Mouse (Mus musculus) inflammation-experienced regulatory T-cells, adult 6 months (primary cell): Measurements from ENCODE around the gene 3110001I22Rik. TPM values are rescaled to one million over a fixed set of nuclear protein-coding genes. Genes with fewer than 3 reads are reported as not detected.
A peak's percentile ranks its signal among the peaks of the same experiment; 100 is the strongest.
"Not testable (repeated sequence)": the region's sequence is repeated elsewhere in the genome, so short reads cannot be mapped to it uniquely, and the experiment has no call there.

Experiments
- ATAC-seq: one replicate; pipeline ENCODE4 v1.8.0; 2017
- polyA plus RNA-seq, 3 experiments: library from polyadenylated mRNA; unstranded; fragments of 100-300 nt; shearing (Covaris generic); gene quantifications; one replicate each; pipeline ENCODE4 v1.2.1; 2017

Gene 3110001I22Rik
- polyA plus RNA-seq, result 1 to 10 TPM; 7.5 to 9.0 (median 8.4) TPM

DNA sequence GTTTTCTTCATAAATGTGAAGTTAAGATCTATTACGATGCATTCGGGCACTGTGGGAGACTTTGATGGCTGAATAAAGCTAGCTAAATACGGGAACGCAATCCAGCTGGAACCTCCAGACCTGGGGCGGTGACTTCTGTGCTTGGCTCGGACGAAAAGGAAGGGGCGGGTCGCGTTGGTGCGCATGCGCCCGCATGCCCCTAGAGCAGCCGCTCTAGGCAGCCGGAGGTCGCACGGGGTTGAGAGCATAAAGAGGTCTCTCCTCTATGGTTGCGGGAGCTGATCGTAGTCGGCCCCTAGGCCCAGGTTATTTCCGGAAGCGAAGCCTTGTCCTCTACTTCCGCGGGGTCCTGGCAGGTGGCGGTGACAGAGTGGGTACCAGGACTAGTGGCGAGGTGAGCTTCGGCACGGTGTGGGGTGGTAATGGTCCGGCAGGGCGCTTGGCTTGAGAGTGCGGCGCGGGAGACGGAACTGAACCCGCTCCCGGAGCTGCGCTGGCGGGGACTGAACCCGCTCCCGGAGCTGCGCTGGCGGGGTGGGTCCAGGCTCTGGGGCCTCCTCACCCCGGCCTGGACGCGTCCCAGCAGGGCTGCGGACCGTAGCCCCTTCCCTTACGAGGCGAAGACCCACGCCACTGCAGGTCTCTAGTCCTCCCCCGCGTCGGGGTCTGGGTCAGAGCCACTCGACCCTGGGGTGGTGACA, at the start of gene 3110001I22Rik, which contains the start of gene Bfar:
Gene 3110001I22Rik (plus strand): TSS at position 245 of the 701 bp plus-strand sequence.
Gene Bfar (plus strand): TSS at position 174 of the 701 bp plus-strand sequence.
- peak; percentile 71 for ATAC-seq

- ATAC-seq, result no peak
These were observed 43.4 kb upstream of the 3110001I22Rik start for GRCm38 (mm10) chr16:13628345-13628744.

DNA sequence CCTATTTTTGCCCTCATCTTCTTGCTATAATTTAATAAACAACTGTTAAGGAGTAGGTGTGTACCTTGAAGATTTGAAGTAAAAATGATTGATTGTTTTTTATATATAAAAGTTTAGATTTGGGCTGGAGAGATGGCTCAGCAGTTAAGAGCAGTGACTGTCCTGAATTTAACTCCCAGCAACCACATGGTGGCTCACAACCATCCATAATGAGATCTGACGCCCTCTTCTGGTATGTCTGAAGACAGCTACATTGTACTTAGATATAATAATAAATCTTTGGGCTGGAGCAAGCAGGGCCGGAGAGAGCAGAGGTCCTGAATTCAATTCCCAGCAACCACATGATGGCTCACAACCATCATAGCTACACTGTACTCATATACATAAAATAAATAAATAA, 33.5 kb upstream of the 3110001I22Rik start:
- ATAC-seq, result not testable (repeated sequence)

DNA sequence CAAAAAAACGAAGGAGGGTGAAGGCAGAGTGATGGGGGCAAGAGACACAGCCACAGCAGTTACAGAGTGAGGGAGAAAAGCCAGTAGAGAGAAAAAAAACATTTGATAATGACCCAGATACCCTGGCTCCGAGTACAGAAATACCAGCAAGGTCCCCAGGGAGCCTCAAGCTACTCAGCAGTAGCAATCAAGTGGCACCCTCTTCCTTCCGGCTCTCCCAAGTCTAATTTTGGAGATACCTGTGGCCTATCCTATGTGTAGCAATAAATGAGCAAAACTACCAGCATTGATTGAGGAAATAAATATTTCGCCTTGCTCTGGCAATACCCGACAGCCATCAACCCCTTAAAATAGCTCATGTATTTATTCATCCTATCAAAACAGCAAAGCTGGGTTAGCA, 32.2 kb upstream of the 3110001I22Rik start:
- ATAC-seq, result no peak

DNA sequence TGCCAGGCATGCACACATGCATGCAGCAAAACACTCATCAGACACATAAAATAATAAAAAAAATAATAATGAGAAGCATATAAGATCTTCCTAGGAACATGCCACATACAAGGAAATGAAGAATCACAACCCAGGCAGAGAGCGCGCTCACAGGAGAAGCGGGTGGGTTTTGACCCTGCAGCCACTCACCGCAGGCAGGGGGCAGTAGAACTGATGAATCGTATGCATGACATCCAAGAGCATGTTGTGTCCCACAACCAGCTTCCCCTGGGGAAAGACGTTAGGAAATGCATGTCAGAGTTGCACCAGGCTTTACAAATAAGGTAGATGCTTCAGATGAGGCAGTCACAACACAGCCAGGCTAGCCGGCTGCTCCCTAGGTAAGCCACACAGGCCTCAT, 31.7 kb upstream of the 3110001I22Rik start:
- no peak for ATAC-seq

GRCm38 (mm10) chr16:13644474-13644873, 27.3 kb upstream of the 3110001I22Rik start:
- no peak for ATAC-seq

- no peak for ATAC-seq
These were observed 25.8 kb upstream of the 3110001I22Rik start for GRCm38 (mm10) chr16:13645930-13646329.

- no peak for ATAC-seq
These were observed 12.8 kb upstream of the 3110001I22Rik start for GRCm38 (mm10) chr16:13658886-13659285.

DNA sequence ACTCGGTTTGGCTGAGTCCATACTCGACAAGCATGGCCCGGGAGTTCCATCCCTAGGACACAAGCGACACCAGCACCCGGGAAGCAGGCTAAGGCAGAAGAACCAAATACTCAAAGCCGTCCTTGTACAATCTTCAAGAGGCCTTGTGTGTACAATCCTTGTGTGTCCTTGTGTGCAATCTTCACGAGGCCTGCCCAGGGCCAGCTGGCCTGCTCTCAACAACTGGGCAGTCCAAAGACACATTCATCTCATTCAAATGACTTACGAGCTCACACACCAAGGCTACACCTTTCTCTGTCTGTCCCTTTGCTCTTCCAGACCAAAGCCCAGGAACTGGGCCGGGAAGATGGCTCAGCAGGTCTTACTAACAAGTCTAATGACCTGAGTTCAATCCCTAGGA, 11.0 kb upstream of the 3110001I22Rik start:
- no peak for ATAC-seq

- ATAC-seq, result peak; percentile 83
These were observed 3.8 kb upstream of the 3110001I22Rik start, which contains the start of gene Parn for GRCm38 (mm10) chr16:13667878-13668343. Parn (minus strand) TSS chr16:13668170.

DNA sequence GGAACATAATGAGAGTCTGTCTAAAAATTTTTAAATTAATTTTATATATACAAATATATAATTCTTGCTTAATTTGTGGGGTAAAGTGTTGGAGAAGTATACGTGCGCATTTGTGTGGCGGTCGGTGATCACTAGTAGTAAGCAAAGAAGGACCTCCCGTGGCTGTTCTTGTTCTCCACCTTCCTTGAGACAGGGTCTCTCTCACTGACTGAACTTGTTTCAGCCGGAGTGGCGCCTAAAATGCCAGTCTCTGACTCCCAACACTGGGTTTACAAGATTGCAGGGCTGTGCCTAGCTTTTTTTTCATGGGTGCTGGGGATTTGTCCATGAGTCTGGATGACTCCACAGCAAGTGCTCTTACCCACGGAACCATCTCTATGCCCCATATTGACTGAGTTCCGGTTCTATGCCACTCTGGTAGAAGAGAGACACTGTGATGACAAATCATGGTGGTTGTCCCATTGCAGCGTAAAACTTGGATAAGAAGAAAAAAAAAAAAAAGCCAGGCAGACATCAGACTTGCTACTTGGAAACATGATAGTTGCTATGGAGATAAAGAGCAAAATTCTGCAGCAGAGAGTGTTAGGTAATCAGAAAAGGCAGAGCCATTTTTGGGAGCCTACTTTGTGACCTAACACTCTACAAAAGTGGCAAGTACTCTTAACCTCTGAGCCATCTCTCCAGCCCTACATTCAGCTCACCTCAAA, 3.2 kb upstream of the 3110001I22Rik start:
- ATAC-seq, result no peak

GRCm38 (mm10) chr16:13669282-13669681, 2.4 kb upstream of the 3110001I22Rik start:
- no peak for ATAC-seq

DNA sequence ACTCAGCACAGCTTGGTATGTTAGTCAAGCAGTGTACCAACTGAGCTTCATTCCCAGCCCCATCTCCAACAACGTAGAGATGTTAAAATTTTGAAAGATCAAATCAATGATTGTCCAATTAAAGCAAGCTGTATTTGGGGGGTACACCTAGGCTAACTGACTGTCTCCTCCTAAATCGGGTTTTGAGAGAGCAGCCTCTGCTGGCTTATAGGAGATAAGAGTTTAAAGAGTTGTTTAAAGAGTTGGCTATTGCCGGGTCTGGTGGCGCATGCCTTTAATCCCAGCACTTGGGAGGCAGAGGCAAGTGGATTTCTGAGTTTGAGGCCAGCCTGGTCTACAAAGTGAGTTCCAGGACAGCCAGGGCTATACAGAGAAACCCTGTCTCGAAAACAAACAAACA, 833 bp upstream of the 3110001I22Rik start:
- ATAC-seq, result not testable (repeated sequence)

DNA sequence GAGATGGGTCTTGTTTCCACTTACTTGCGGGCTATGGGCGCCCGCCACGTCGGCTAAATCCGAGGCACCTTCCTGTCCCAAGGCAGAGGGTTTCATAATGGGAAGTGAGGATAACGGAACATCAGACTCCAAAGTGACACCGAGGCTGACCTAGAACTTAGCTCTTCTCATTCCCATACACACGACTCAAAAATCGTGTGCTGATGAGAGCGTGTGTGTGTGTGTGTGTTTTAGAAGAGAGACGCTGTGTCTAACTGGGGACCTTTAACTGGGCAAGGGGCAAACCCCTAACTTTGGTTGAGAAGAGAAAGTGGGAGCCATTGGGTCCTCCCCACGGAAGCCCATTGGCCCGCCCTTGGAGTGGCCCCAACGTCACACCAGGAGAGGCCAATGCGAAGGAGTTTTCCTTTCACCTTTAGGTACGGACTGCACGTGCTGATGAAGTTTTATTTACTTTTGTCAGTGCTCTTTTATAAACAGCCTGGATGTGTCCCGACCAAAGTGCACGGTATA, 713 bp downstream of the 3110001I22Rik start:
- peak; percentile 62 for ATAC-seq

- ATAC-seq, result no peak
These were observed 1.4 kb downstream of the 3110001I22Rik start for GRCm38 (mm10) chr16:13673114-13673513.

DNA sequence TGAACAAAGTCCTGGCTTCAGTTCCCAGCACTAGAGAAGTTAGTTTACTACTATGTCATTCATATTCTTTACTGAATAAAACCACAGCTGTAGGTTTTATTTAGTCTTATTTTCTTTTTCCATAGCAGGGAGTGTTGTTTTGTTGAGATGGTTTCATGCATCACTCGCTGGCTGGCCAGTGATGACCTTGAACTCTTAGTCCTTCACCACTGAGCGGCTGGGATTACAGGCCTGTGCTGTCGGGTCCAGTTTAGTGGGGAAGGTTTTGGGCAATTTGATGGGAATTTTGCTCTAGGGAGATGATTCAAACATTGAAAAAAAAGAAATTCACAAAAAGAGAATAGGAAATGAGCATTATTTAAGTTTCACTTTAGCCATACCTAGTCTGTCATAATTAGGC, 2.8 kb downstream of the 3110001I22Rik start:
- ATAC-seq, result no peak

GRCm38 (mm10) chr16:13678601-13679319, 7.0 kb downstream of the 3110001I22Rik start:
- ATAC-seq, result no peak

GRCm38 (mm10) chr16:13698998-13699397, 27.3 kb downstream of the 3110001I22Rik start:
- no peak for ATAC-seq

DNA sequence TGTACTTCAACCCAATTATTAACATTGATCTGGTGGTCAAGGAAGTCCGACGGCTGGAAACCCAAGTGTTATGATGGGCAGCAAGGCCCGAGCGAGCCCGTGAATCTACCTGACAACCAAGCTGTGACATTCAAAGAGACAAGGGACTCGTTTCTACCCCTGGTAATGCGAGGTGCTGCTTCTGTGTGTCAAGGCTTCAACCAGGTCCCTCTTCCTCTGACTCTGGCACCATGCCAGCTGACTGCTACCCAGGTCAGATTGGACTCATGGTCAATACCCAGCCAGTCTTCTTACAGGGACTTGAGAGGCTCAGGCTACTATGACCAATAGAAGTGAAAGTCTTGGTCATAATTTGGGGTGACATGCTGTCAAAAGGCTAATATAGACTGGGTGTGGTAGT, 30.5 kb downstream of the 3110001I22Rik start:
- no peak for ATAC-seq

GRCm38 (mm10) chr16:13704676-13705075, 32.9 kb downstream of the 3110001I22Rik start:
- no peak for ATAC-seq

DNA sequence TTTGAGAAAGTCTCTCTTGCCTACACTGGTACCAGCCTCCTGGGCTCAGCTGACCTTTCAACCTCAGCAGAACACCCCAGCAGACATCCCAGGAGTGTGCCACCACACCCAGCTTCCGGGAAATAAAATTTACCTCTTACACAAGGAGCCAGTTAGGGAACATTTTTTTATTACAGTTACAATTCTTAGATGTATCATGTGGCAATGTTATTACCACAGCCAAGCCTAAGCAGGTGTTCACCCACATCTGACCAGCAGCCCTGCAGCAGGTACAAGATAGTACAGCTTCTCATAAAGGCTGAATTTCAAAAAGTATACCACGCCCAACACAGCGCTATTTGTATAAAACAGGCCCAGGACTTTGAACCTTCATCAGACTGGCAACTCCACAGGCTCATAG, 43.2 kb downstream of the 3110001I22Rik start:
- ATAC-seq, result no peak

DNA sequence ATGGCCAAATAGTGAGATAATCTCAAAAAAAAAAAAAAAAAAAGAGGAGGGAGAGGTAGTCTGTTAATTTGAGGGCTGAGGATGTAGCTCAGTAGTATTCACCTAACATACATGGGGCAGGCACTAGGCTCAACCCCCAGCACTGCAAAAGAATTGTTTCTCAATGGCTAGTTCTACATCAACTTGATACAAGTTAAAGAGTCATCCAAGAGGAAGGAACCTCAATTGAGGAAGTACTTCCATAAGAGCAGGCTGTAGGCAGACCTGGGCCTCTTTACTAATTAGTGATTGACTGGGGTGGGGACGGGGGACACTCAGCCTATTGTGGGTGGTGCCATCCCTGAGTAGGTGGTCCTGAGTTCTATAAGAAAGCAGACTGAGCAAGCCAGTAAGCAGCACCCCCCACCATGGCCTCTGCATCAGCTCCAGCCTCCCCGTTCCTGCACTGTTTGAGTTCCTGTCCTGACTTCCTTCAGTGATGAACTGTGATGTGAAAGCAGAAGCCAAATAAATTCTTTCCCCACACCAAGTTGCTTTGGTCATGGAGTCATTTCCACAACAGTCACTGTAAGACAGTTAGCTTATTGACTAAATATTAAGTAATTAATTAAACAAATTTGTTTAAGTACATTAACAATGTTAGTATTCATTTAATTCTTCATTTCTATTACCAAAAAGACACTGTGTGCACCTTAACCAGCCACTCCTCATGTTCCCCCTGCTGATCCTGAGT, 45.3 kb downstream of the 3110001I22Rik start:
- no peak for ATAC-seq
